Mouse (Mus musculus): ENCODE data around the gene Lpcat3. TPM values are rescaled to one million over a fixed set of nuclear protein-coding genes. Genes with fewer than 3 reads are reported as not detected.

Lpcat3 gene
- polyA plus RNA-seq, 1 experiment from 2014 or later: 68.4 TPM

MicroRNA genes within 50 kb of the gene (microRNA counts, 519-probe panel; counts per million panel counts)
- microRNA mmu-miR-141 (114 counts per million), microRNA mmu-miR-200c (3,035 counts per million, percentile 15 among the panel's probes with 10 or more counts)

Small RNA genes lying within 50 kb of the gene (microRNA-seq; reads per million reads assigned to microRNA genes)
- gene Mir141 (109 reads per million, percentile 52 among the genes with 10 or more reads in this experiment), gene Mir200c (846 reads per million, percentile 73 among the genes with 10 or more reads in this experiment)

Other genes with a start within 250 kb of the Lpcat3 start
- gene Pex5, start 248.0 kb upstream of the Lpcat3 start, polyA plus RNA-seq (2015; fragmentation: Nextera tagmentation; extraction: Ambion mirVana): 20.6 and 23.0 TPM in 2 replicates
- gene Clstn3, start 198.2 kb upstream of the Lpcat3 start, polyA plus RNA-seq (2015; fragmentation: Nextera tagmentation; extraction: Ambion mirVana): 2.9 and 3.9 TPM in 2 replicates
- 6.1 and 7.0 TPM in 2 replicates for gene C1rl, start 169.9 kb upstream of the Lpcat3 start, polyA plus RNA-seq (2015; fragmentation: Nextera tagmentation; extraction: Ambion mirVana)
- 7.5 and 8.4 TPM in 2 replicates for gene C1ra, start 150.6 kb upstream of the Lpcat3 start, polyA plus RNA-seq (2015; fragmentation: Nextera tagmentation; extraction: Ambion mirVana)
- 21.1 and 23.9 TPM in 2 replicates for gene C1s1, start 120.7 kb upstream of the Lpcat3 start, polyA plus RNA-seq (2015; fragmentation: Nextera tagmentation; extraction: Ambion mirVana)
- gene C1rb, start 92.7 kb upstream of the Lpcat3 start, polyA plus RNA-seq (2015; fragmentation: Nextera tagmentation; extraction: Ambion mirVana): not detected in 2 replicates
- gene C1s2, start 26.9 kb upstream of the Lpcat3 start, polyA plus RNA-seq (2015; fragmentation: Nextera tagmentation; extraction: Ambion mirVana): not detected in 2 replicates
- 189 and 198 TPM in 2 replicates for gene Emg1, start 49.2 kb downstream of the Lpcat3 start, polyA plus RNA-seq (2015; fragmentation: Nextera tagmentation; extraction: Ambion mirVana)
- gene Phb2, start 49.3 kb downstream of the Lpcat3 start, polyA plus RNA-seq (2015; fragmentation: Nextera tagmentation; extraction: Ambion mirVana): 356 and 373 TPM in 2 replicates
- gene Ptpn6, start 75.7 kb downstream of the Lpcat3 start, polyA plus RNA-seq (2015; fragmentation: Nextera tagmentation; extraction: Ambion mirVana): 28.7 and 29.5 TPM in 2 replicates
- gene Grcc10, start 78.3 kb downstream of the Lpcat3 start, polyA plus RNA-seq (2015; fragmentation: Nextera tagmentation; extraction: Ambion mirVana): 77.7 and 80.2 TPM in 2 replicates
- not detected in 2 replicates for gene Gm45234, start 93.0 kb downstream of the Lpcat3 start, polyA plus RNA-seq (2015; fragmentation: Nextera tagmentation; extraction: Ambion mirVana)
- 1.5 and 1.8 TPM in 2 replicates for gene Atn1, start 93.5 kb downstream of the Lpcat3 start, polyA plus RNA-seq (2015; fragmentation: Nextera tagmentation; extraction: Ambion mirVana)
- gene Eno2, start 106.6 kb downstream of the Lpcat3 start, polyA plus RNA-seq (2015; fragmentation: Nextera tagmentation; extraction: Ambion mirVana): 0.32 and 0.42 TPM in 2 replicates
- not detected in 2 replicates for gene Lrrc23, start 116.7 kb downstream of the Lpcat3 start, polyA plus RNA-seq (2015; fragmentation: Nextera tagmentation; extraction: Ambion mirVana)
- 8.6 and 9.6 TPM in 2 replicates for gene Spsb2, start 145.6 kb downstream of the Lpcat3 start, polyA plus RNA-seq (2015; fragmentation: Nextera tagmentation; extraction: Ambion mirVana)
- gene Tpi1, start 151.3 kb downstream of the Lpcat3 start, polyA plus RNA-seq (2015; fragmentation: Nextera tagmentation; extraction: Ambion mirVana): 461 and 495 TPM in 2 replicates
- gene Usp5, start 166.5 kb downstream of the Lpcat3 start, polyA plus RNA-seq (2015; fragmentation: Nextera tagmentation; extraction: Ambion mirVana): 63.5 and 67.5 TPM in 2 replicates
- 202 and 204 TPM in 2 replicates for gene Cdca3, start 166.5 kb downstream of the Lpcat3 start, polyA plus RNA-seq (2015; fragmentation: Nextera tagmentation; extraction: Ambion mirVana)
- gene Gnb3, start 177.2 kb downstream of the Lpcat3 start, polyA plus RNA-seq (2015; fragmentation: Nextera tagmentation; extraction: Ambion mirVana): 0.16 and 0.23 TPM in 2 replicates
- gene P3h3, start 194.7 kb downstream of the Lpcat3 start, polyA plus RNA-seq (2015; fragmentation: Nextera tagmentation; extraction: Ambion mirVana): 1.4 and 1.9 TPM in 2 replicates
- 0.08 and 0.14 TPM in 2 replicates for gene Gpr162, start 201.0 kb downstream of the Lpcat3 start, polyA plus RNA-seq (2015; fragmentation: Nextera tagmentation; extraction: Ambion mirVana)
- 0.17 TPM in 1 of 2 replicates, not detected in the other for gene Cd4, start 225.2 kb downstream of the Lpcat3 start, polyA plus RNA-seq (2015; fragmentation: Nextera tagmentation; extraction: Ambion mirVana)
- 0.14 and 0.18 TPM in 2 replicates for gene Lag3, start 248.7 kb downstream of the Lpcat3 start, polyA plus RNA-seq (2015; fragmentation: Nextera tagmentation; extraction: Ambion mirVana)